Mouse (Mus musculus): ENCODE measurements around the gene Vmn2r101. TPM values are rescaled to one million over a fixed set of nuclear protein-coding genes. Genes with fewer than 3 reads are reported as not detected.

The Vmn2r101 gene
- polyA plus RNA-seq (2012; rRNA removed) (not detected in 2 replicates), polyA plus RNA-seq (2014; fragmentation: Nextera tagmentation; extraction: Ambion mirVana) (not detected in 2 replicates)

GRCm38 (mm10) chr17:19576927-19577326, at the start of gene Vmn2r101:
Gene Vmn2r101, plus strand, starts transcription at chr17:19577227.
- Histone ChIP-seq H3K4me1 (replicated peaks; ENCODE audit: control insufficient read depth in 2 of 2, insufficient read depth in 2 of 2, low read length in 1 of 2) (no peaks in the 10 kb centered on the region), H3K9me3 (ENCODE audit: control insufficient read depth, low read length) (no peaks in the 10 kb centered on the region), H3K9ac (replicated peaks) (no peak within 1 kb of the TSS), H3K27ac (no peak within 1 kb of the TSS), H3K36me3 (replicated peaks; ENCODE audit: control insufficient read depth, insufficient read depth, low read depth) (no peaks in the 10 kb centered on the region), H3K4me2 (ENCODE audit: low read depth) (no peak within 1 kb of the TSS), H3K27me3 (ENCODE audit: control insufficient read depth, insufficient read depth, low read length) (no peaks in the 10 kb centered on the region), H3K4me3 (ENCODE audit: insufficient read depth in 1 of 2, low read depth in 2 of 2, low read length in 2 of 2) (no peak within 1 kb of the TSS)
- no peak for TF ChIP-seq CTCF (IDR thresholded peaks at IDR 0.05; ENCODE audit: low read depth)
- no peak for TF ChIP-seq EP300 (IDR thresholded peaks at IDR 0.05; ENCODE audit: low read depth)
- ATAC-seq (ENCODE audit: insufficient read depth) = no peak
- DNase-seq (ENCODE audit: low read depth in 3 of 3, low spot score in 3 of 3) = no peak

- H3K9ac ChIP-seq (replicated peaks) = no peak overlapping the region
- TF ChIP-seq CTCF (IDR thresholded peaks at IDR 0.05; ENCODE audit: low read depth) = no peak
- no peak for TF ChIP-seq EP300 (IDR thresholded peaks at IDR 0.05; ENCODE audit: low read depth)
- ATAC-seq (ENCODE audit: insufficient read depth) (no peak), DNase-seq (ENCODE audit: low read depth in 3 of 3, low spot score in 3 of 3) (no peak)
- no peaks in the 10 kb centered on the region for H3K27me3 ChIP-seq (ENCODE audit: control insufficient read depth, insufficient read depth, low read length)
- H3K4me1 ChIP-seq (replicated peaks; ENCODE audit: control insufficient read depth in 2 of 2, insufficient read depth in 2 of 2, low read length in 1 of 2) = no peaks in the 10 kb centered on the region
- H3K4me3 ChIP-seq (ENCODE audit: insufficient read depth in 1 of 2, low read depth in 2 of 2, low read length in 2 of 2) = no peak overlapping the region
- no peak overlapping the region for H3K4me2 ChIP-seq (ENCODE audit: low read depth)
- WGBS (ENCODE audit: insufficient replicate concordance) = 80% methylated on average over 1 of the region's 1 CpGs
- H3K27ac ChIP-seq = no peak overlapping the region
- H3K9me3 ChIP-seq (ENCODE audit: control insufficient read depth, low read length) = no peaks in the 10 kb centered on the region
- H3K36me3 ChIP-seq (replicated peaks; ENCODE audit: control insufficient read depth, insufficient read depth, low read depth) = no peaks in the 10 kb centered on the region
These were observed 52.3 kb downstream of the Vmn2r101 start for GRCm38 (mm10) chr17:19629328-19629727.

- Histone ChIP-seq H3K27me3 (ENCODE audit: control insufficient read depth, insufficient read depth, low read length) (no peaks in the 10 kb centered on the region), H3K9me3 (ENCODE audit: control insufficient read depth, low read length) (no peaks in the 10 kb centered on the region), H3K4me3 (ENCODE audit: insufficient read depth in 1 of 2, low read depth in 2 of 2, low read length in 2 of 2) (no peak overlapping the region), H3K9ac (replicated peaks) (no peak overlapping the region), H3K36me3 (replicated peaks; ENCODE audit: control insufficient read depth, insufficient read depth, low read depth) (no peaks in the 10 kb centered on the region), H3K4me1 (replicated peaks; ENCODE audit: control insufficient read depth in 2 of 2, insufficient read depth in 2 of 2, low read length in 1 of 2) (no peaks in the 10 kb centered on the region), H3K27ac (no peak overlapping the region), H3K4me2 (ENCODE audit: low read depth) (no peak overlapping the region)
- 51% methylated on average over 3 of the region's 3 CpGs for whole genome bisulfite sequencing (ENCODE audit: insufficient replicate concordance)
- TF ChIP-seq EP300 (IDR thresholded peaks at IDR 0.05; ENCODE audit: low read depth) (no peak), CTCF (IDR thresholded peaks at IDR 0.05; ENCODE audit: low read depth) (no peak)
- no peak for ATAC-seq (ENCODE audit: insufficient read depth)
- no peak for DNase-seq (ENCODE audit: low read depth in 3 of 3, low spot score in 3 of 3)
These were observed 81.4 kb downstream of the Vmn2r101 start for GRCm38 (mm10) chr17:19658447-19658846.

GRCm38 (mm10) chr17:19660028-19660427, 83.0 kb downstream of the Vmn2r101 start, which contains the start of gene Vmn2r102:
Gene Vmn2r102, plus strand, starts transcription at chr17:19660328.
- H3K4me2 ChIP-seq (ENCODE audit: low read depth) = no peak within 1 kb of the TSS

More at GRCm38 (mm10) chr17:19660028-19660427, 83.0 kb downstream of the Vmn2r101 start, which contains the start of gene Vmn2r102:
- no peaks in the 10 kb centered on the region for H3K9me3 ChIP-seq (ENCODE audit: control insufficient read depth, low read length)
- no peak within 1 kb of the TSS for H3K4me3 ChIP-seq (ENCODE audit: insufficient read depth in 1 of 2, low read depth in 2 of 2, low read length in 2 of 2)
- no peaks in the 10 kb centered on the region for H3K4me1 ChIP-seq (replicated peaks; ENCODE audit: control insufficient read depth in 2 of 2, insufficient read depth in 2 of 2, low read length in 1 of 2)
- 30% methylated on average over 2 of the region's 2 CpGs for WGBS (ENCODE audit: insufficient replicate concordance)
- no peaks in the 10 kb centered on the region for H3K27me3 ChIP-seq (ENCODE audit: control insufficient read depth, insufficient read depth, low read length)
- no peak for ATAC-seq (ENCODE audit: insufficient read depth)
- no peak within 1 kb of the TSS for H3K9ac ChIP-seq (replicated peaks)
- no peak within 1 kb of the TSS for H3K27ac ChIP-seq
- H3K36me3 ChIP-seq (replicated peaks; ENCODE audit: control insufficient read depth, insufficient read depth, low read depth) = no peaks in the 10 kb centered on the region
- DNase-seq (ENCODE audit: low read depth in 3 of 3, low spot score in 3 of 3) = no peak
- TF ChIP-seq EP300 (IDR thresholded peaks at IDR 0.05; ENCODE audit: low read depth) (no peak), CTCF (IDR thresholded peaks at IDR 0.05; ENCODE audit: low read depth) (no peak)

Other genes starting within 250 kb of the Vmn2r101 start
- gene Vmn2r99, start 215.3 kb upstream of the Vmn2r101 start, polyA plus RNA-seq (2012; rRNA removed) = not detected in 2 replicates
- gene Vmn2r99, start 215.3 kb upstream of the Vmn2r101 start, polyA plus RNA-seq (2014; fragmentation: Nextera tagmentation; extraction: Ambion mirVana) = not detected in 2 replicates
- not detected in 2 replicates for gene Vmn2r100, start 72.5 kb upstream of the Vmn2r101 start, polyA plus RNA-seq (2012; rRNA removed)
- gene Vmn2r100, start 72.5 kb upstream of the Vmn2r101 start, polyA plus RNA-seq (2014; fragmentation: Nextera tagmentation; extraction: Ambion mirVana) = not detected in 2 replicates
- not detected in 2 replicates for gene Vmn2r102, start 83.1 kb downstream of the Vmn2r101 start, polyA plus RNA-seq (2012; rRNA removed)
- gene Vmn2r102, start 83.1 kb downstream of the Vmn2r101 start, polyA plus RNA-seq (2014; fragmentation: Nextera tagmentation; extraction: Ambion mirVana) = not detected in 2 replicates
- gene Vmn2r103, start 196.1 kb downstream of the Vmn2r101 start, polyA plus RNA-seq (2012; rRNA removed) = not detected in 2 replicates
- not detected in 2 replicates for gene Vmn2r103, start 196.1 kb downstream of the Vmn2r101 start, polyA plus RNA-seq (2014; fragmentation: Nextera tagmentation; extraction: Ambion mirVana)

Measured in liver, embryonic 14.5 days (tissue).